Mouse (Mus musculus) embryo, embryonic 10.5 days (tissue): ENCODE results near the gene Afmid.
"Not testable (repeated sequence)": the region's sequence is repeated elsewhere in the genome, so short reads cannot be mapped to it uniquely, and the experiment has no call there.

Experiments used
- DNase-seq: peaks from one replicate; pipeline ENCODE4 v3.0.0-alpha.2; 2015; ENCODE audit warnings: low spot score

The Afmid gene

GRCm38 (mm10) chr11:117794035-117794551 is 31.6 kb upstream of the Afmid start:
- DNase-seq, result no peak

GRCm38 (mm10) chr11:117796954-117797353 is 28.8 kb upstream of the Afmid start:
- DNase-seq, result no peak

GRCm38 (mm10) chr11:117797511-117798159 is 28.1 kb upstream of the Afmid start, which contains the start of gene 6030468B19Rik:
6030468B19Rik (plus strand) TSS chr11:117797660.
- no peak for DNase-seq

- no peak for DNase-seq
Measured at GRCm38 (mm10) chr11:117798160-117798541, 27.6 kb upstream of the Afmid start.

- no peak for DNase-seq
Measured at GRCm38 (mm10) chr11:117799174-117799573, 26.6 kb upstream of the Afmid start.

- no peak for DNase-seq
Measured at GRCm38 (mm10) chr11:117800038-117800437, 25.7 kb upstream of the Afmid start.

GRCm38 (mm10) chr11:117801650-117802049 is 24.1 kb upstream of the Afmid start:
- no peak for DNase-seq

- DNase-seq, result no peak
Measured at GRCm38 (mm10) chr11:117803166-117803688, 22.5 kb upstream of the Afmid start.

GRCm38 (mm10) chr11:117806781-117807180 is 18.9 kb upstream of the Afmid start:
- DNase-seq, result no peak

GRCm38 (mm10) chr11:117809407-117810311 is 16.1 kb upstream of the Afmid start, which contains the start of the genes Gm20708 and Syngr2:
Gm20708 (plus strand) TSS chr11:117809668.
Syngr2 (plus strand) TSS chr11:117809668.
- DNase-seq, result peak; percentile 84

- peak; percentile 92 for DNase-seq
Measured at GRCm38 (mm10) chr11:117810401-117811046, 15.2 kb upstream of the Afmid start.

GRCm38 (mm10) chr11:117813867-117814266 is 11.9 kb upstream of the Afmid start:
- DNase-seq, result no peak

GRCm38 (mm10) chr11:117814704-117815366 is 10.9 kb upstream of the Afmid start:
- no peak for DNase-seq

- DNase-seq, result not testable (repeated sequence)
Measured at GRCm38 (mm10) chr11:117815850-117816249, 9.9 kb upstream of the Afmid start.

- DNase-seq, result no peak
Measured at GRCm38 (mm10) chr11:117816389-117816996, 9.2 kb upstream of the Afmid start.

GRCm38 (mm10) chr11:117819095-117819494 is 6.6 kb upstream of the Afmid start:
- DNase-seq, result no peak

- DNase-seq, result no peak
Measured at GRCm38 (mm10) chr11:117820173-117820572, 5.6 kb upstream of the Afmid start.

GRCm38 (mm10) chr11:117821868-117822267 is 3.9 kb upstream of the Afmid start:
- DNase-seq, result no peak

- no peak for DNase-seq
Measured at GRCm38 (mm10) chr11:117822728-117823241, 2.9 kb upstream of the Afmid start.

- no peak for DNase-seq
Measured at GRCm38 (mm10) chr11:117823411-117823810, 2.3 kb upstream of the Afmid start.
